Mouse (Mus musculus) kidney, embryonic 14.5 days (tissue): ENCODE data around the gene Rnf39. TPM values are rescaled to one million over a fixed set of nuclear protein-coding genes. Genes with fewer than 3 reads are reported as not detected.
"Not testable (repeated sequence)": the region's sequence is repeated elsewhere in the genome, so short reads cannot be mapped to it uniquely, and the experiment has no call there.

Experiments
- ATAC-seq: fragments of 200-750 bp; cut with Nextera tagmentation; 2 replicates; pipeline ENCODE4 v1.8.0; 2017; ENCODE audit warnings: moderate number of reproducible peaks, mild to moderate bottlenecking, moderate TSS enrichment, moderate library complexity; ENCODE audit not compliant: low FRiP score, low TSS enrichment
- H3K27ac ChIP-seq: fragments of 300-500 bp; sonication (generic); 2 replicates; pipeline ENCODE4 v1.5.1; 2014; ENCODE audit warnings: low read depth, mild to moderate bottlenecking, low read length, moderate library complexity, mixed read lengths
- H3K27me3 ChIP-seq: fragments of 300-500 bp; sonication (generic); 2 replicates; pipeline ENCODE4 v1.6.1; 2014; ENCODE audit warnings: mild to moderate bottlenecking, low read length; ENCODE audit not compliant: control insufficient read depth, insufficient read depth
- H3K36me3 ChIP-seq: fragments of 300-500 bp; sonication (generic); 2 replicates; pipeline ENCODE4 v1.6.1; 2014; ENCODE audit warnings: low read length, mixed read lengths; ENCODE audit not compliant: control insufficient read depth, insufficient read depth
- H3K4me1 ChIP-seq: fragments of 300-500 bp; sonication (generic); 2 replicates; pipeline ENCODE4 v1.6.1; 2014; ENCODE audit warnings: low read length, mixed read lengths; ENCODE audit not compliant: control insufficient read depth, insufficient read depth
- H3K4me2 ChIP-seq: fragments of 300-500 bp; sonication (generic); replicated peaks from 2 replicates; pipeline ENCODE4 v1.6.1; 2014; ENCODE audit warnings: low read depth, mild to moderate bottlenecking, low read length
- H3K4me3 ChIP-seq: fragments of 300-500 bp; sonication (generic); 2 replicates; pipeline ENCODE4 v1.5.1; 2014; ENCODE audit warnings: mild to moderate bottlenecking, low read length
- H3K9ac ChIP-seq: fragments of 300-500 bp; sonication (generic); 2 replicates; pipeline ENCODE4 v1.6.1; 2014; ENCODE audit warnings: low read depth, mild to moderate bottlenecking, low read length, moderate library complexity
- H3K9me3 ChIP-seq: fragments of 300-500 bp; sonication (generic); 2 replicates; pipeline ENCODE4 v1.6.1; 2016; ENCODE audit warnings: low read length; ENCODE audit not compliant: control insufficient read depth
- WGBS: fragments of 180-500 bp; shearing (Covaris S2); extraction: QIAGEN DNeasy Blood & Tissue Kit; methylation state at CpG from one replicate; pipeline ENCODE4 v1.1.7; 2014; 5-methylcytosine and 5-hydroxymethylcytosine counted together
- polyA plus RNA-seq: library from polyadenylated mRNA; unstranded; fragments of >200 nt; fragmentation: Nextera tagmentation; extraction: Ambion mirVana; gene quantifications from 2 replicates; pipeline ENCODE4 v1.2.1, GENCODE M21; 2014

Gene Rnf39
- polyA plus RNA-seq, 1 experiment from 2014 or later = 0.22 TPM

DNA sequence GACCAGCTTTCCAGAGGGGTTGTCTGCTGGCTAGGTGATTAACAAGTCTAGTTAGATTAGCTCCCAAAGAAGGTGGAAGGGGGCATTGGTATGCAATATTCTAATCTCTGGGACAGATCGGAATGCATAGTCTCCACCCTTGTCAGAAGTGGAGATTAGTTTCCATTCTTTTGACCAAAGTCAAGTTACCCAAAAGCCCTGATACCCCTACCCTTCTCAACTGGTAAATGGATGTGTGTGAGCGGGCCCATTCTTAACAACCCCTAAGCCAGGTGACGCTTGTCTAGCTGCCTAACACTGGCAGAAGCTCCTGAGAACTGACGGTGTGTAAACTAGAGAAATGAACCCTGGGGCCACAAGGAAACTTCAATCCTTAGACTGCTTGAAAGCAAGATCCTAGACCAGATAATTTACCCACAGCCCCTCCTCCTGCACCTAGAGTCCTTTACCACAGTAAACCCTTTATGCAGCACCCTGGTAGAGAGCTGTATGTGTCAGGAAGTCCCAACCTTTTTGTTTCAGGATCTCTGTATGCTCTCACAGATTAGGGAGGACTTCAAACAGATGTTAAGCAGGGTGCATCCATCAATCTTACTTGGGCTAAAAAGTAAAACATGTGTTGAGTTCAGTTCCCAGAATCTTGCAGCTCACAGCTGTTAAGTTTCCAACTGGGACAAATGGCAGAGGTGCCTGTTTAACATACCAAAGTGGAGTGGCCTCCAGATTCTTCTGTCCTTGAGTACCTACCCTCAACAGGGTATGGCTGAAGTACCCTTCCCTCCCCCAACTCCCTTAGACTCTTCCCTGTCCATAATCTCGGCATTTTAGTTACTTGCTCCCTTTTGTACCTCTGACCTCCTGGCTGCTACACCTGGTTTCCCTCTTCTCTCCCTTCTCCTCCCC, 39.8 kb downstream of the Rnf39 start:
- Histone ChIP-seq H3K4me2 (peak overlapping the region; percentile 33), H3K4me1 (peaks cover 10% of the 10 kb centered on the region; the same call in 1 of the 2 replicates), H3K9me3 (no peaks in the 10 kb centered on the region), H3K9ac (no peak overlapping the region), H3K27ac (no peak overlapping the region), H3K27me3 (peaks cover 4% of the 10 kb centered on the region; the same call in 1 of the 2 replicates), H3K4me3 (no peak overlapping the region), H3K36me3 (no peaks in the 10 kb centered on the region)
- 0 out of 2 replicates have a peak, but pooled peaks have one; percentile 20 for ATAC-seq
- WGBS = 24% methylated on average over 5 of the region's 5 CpGs

DNA sequence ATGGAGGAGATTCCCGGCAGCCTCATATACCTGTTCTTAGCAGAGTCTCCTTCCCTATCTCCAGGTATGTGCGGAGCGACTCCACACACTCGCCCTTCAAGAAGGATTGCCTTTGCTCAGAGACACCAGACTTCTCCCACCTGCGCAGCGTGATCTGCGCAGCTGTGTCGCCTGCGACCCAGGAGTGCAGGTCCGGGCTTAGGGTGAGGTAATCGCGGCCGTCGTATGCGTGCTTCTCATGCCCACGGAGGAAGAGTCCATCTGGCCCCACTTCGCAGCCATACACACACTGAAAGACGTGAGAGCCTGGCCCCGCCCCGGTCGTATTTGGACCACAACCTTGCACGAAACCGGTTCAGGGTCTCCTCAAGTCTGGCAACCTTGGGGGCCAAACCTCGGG, 45.8 kb downstream of the Rnf39 start:
- no peak overlapping the region for H3K9ac ChIP-seq
- no peaks in the 10 kb centered on the region for H3K36me3 ChIP-seq
- H3K27ac ChIP-seq = no peak overlapping the region
- peaks cover 23% of the 10 kb centered on the region for H3K27me3 ChIP-seq
- H3K4me2 ChIP-seq = peak overlapping the region; percentile 16
- H3K4me1 ChIP-seq = no peaks in the 10 kb centered on the region
- ATAC-seq = no peak; the same call in 1 of the 2 replicates
- 7% methylated on average over 24 of the region's 24 CpGs for WGBS
- peak overlapping the region; percentile 15; the same call in 1 of the 2 replicates for H3K4me3 ChIP-seq
- H3K9me3 ChIP-seq = no peaks in the 10 kb centered on the region

DNA sequence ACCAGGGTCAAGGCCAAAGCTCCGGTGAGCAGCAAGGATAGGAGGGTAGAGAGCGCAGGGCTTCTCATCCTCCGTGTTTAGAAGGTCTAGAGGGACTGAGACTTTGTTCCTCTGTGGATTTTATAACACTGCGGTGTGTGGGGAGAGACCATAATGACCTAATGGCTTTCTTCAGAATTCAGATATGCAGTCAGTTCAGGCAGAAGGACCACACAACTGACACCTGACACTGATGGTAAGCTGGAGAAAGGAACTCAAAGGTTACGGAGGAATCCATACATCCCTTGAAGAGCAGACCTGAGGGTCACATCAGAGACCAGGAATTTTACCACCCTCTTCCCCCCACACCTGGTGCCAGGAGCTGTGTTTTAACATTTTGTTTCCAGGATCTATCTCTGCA, 46.7 kb downstream of the Rnf39 start, which contains the start of gene H2-M5:
Gene H2-M5, minus strand, starts transcription at position 101 of the 400 bp plus-strand sequence.
- Histone ChIP-seq H3K4me1 (no peaks in the 10 kb centered on the region), H3K9ac (no peak within 1 kb of the TSS), H3K27me3 (peaks cover 23% of the 10 kb centered on the region), H3K27ac (no peak within 1 kb of the TSS), H3K9me3 (no peaks in the 10 kb centered on the region), H3K36me3 (no peaks in the 10 kb centered on the region), H3K4me2 (peak within 1 kb of the TSS; percentile 16), H3K4me3 (peak within 1 kb of the TSS; percentile 15; the same call in 1 of the 2 replicates)
- no peak for ATAC-seq
- 20% methylated on average over 5 of the region's 5 CpGs for WGBS

DNA sequence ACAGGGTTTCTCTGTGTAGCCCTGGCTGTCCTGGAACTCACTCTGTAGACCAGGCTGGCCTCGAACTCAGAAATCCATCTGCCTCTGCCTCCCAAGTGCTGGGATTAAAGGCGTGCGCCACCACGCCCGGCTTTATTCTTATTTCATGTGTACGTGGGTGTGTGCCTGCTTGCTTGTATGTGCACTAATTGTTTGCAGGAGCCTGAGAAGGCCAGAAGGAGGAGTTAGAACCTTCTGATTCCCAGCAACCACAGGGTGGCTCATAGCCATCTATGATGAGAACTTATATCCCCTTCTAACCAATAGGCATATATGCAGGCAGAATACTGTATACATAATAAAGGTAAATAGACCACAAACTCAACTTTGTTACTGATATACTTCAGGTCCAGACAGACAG, 47.9 kb downstream of the Rnf39 start:
- H3K4me1 ChIP-seq, H3K4me3 ChIP-seq, H3K9ac ChIP-seq, ATAC-seq, H3K36me3 ChIP-seq, H3K9me3 ChIP-seq, H3K4me2 ChIP-seq, H3K27ac ChIP-seq: not testable (repeated sequence)
- peaks cover 23% of the 10 kb centered on the region for H3K27me3 ChIP-seq
- 95% methylated on average over 5 of the region's 6 CpGs for WGBS

GRCm38 (mm10) chr17:36992336-36993104, 49.8 kb downstream of the Rnf39 start:
- ATAC-seq = no peak
- Histone ChIP-seq H3K4me1 (peaks cover 4% of the 10 kb centered on the region; the same call in 1 of the 2 replicates), H3K4me2 (no peak overlapping the region), H3K27me3 (peaks cover 19% of the 10 kb centered on the region), H3K36me3 (no peaks in the 10 kb centered on the region), H3K9me3 (no peaks in the 10 kb centered on the region), H3K9ac (no peak overlapping the region), H3K4me3 (no peak overlapping the region), H3K27ac (no peak overlapping the region)
- 66% methylated on average over 3 of the region's 3 CpGs for WGBS

- H3K9me3 ChIP-seq = no peaks in the 10 kb centered on the region
- H3K4me1 ChIP-seq = peaks cover 4% of the 10 kb centered on the region; the same call in 1 of the 2 replicates
- H3K9ac ChIP-seq = no peak overlapping the region
- no peak overlapping the region for H3K4me3 ChIP-seq
- H3K27ac ChIP-seq = no peak overlapping the region
- H3K4me2 ChIP-seq = no peak overlapping the region
- H3K36me3 ChIP-seq = no peaks in the 10 kb centered on the region
- no peak for ATAC-seq
- peaks cover 9% of the 10 kb centered on the region for H3K27me3 ChIP-seq
- WGBS = 90% methylated on average over 4 of the region's 4 CpGs
Observed at GRCm38 (mm10) chr17:36993770-36994325, 51.1 kb downstream of the Rnf39 start.

DNA sequence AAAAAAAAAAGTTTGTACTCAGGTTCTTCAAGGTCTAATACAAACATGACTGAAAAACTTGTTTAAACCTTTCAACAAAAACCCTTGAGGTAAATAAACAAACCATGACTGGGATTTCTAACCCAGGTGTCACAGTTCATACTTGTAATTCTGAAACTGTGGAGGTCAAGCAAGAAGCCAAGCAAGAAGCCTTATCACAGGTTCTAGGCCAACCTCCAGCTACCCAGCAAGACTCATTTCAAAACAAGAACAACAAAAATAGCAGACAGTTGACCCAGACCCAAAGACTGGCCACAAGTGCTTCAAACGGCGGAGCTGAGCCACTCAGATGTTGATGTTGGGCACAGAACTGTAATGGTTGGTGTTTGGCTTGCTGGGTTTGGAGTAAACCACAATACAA, 51.8 kb downstream of the Rnf39 start:
- H3K27me3 ChIP-seq = peaks cover 2% of the 10 kb centered on the region; the same call in 1 of the 2 replicates
- no peak for ATAC-seq
- peaks cover 4% of the 10 kb centered on the region; the same call in 1 of the 2 replicates for H3K4me1 ChIP-seq
- WGBS = 80% methylated on average over 2 of the region's 2 CpGs
- no peak overlapping the region for H3K4me2 ChIP-seq
- H3K9ac ChIP-seq = no peak overlapping the region
- no peak overlapping the region for H3K27ac ChIP-seq
- no peaks in the 10 kb centered on the region for H3K36me3 ChIP-seq
- H3K4me3 ChIP-seq = no peak overlapping the region
- H3K9me3 ChIP-seq = no peaks in the 10 kb centered on the region

GRCm38 (mm10) chr17:36995448-36995847, 52.7 kb downstream of the Rnf39 start:
- 78% methylated on average over 3 of the region's 3 CpGs for WGBS
- Histone ChIP-seq H3K4me2 (no peak overlapping the region), H3K4me3 (no peak overlapping the region), H3K36me3 (no peaks in the 10 kb centered on the region), H3K9me3 (no peaks in the 10 kb centered on the region), H3K27me3 (no peaks in the 10 kb centered on the region), H3K27ac (no peak overlapping the region), H3K4me1 (peaks cover 4% of the 10 kb centered on the region; the same call in 1 of the 2 replicates), H3K9ac (no peak overlapping the region)
- no peak for ATAC-seq
